Mouse (Mus musculus): ENCODE measurements around the gene Olfr653.

DNA sequence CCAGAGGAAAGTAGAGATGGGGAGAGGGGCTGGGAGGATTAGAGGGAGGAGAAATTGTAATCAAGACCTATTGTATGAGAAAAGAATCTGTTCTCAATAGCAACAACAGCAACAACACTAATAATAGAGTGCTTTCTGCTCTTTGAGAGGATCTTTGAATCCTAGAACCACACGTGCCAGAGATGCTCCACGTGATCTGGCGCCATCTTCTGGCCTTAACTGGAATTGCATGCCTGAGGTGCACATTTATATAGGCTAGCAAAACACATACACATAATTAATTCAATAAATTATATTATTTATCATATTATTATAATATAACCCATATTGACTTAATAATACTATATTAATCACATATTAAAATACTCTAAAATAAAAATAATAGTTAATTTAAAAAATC is 26.1 kb downstream of the Olfr653 start:
- TF ChIP-seq POLR2A (IDR thresholded peaks at IDR 0.05; ENCODE audit: control insufficient read depth, extremely low read depth, insufficient read depth, low read length, poor library complexity) (no peak), CTCF (IDR thresholded peaks at IDR 0.05; ENCODE audit: borderline replicate concordance, control insufficient read depth, extremely low read depth, insufficient read depth, low read length, poor library complexity) (no peak)
